Mouse (Mus musculus) heart, embryonic 16.5 days (tissue): ENCODE results near the gene Vsx1. TPM values are rescaled to one million over a fixed set of nuclear protein-coding genes. Genes with fewer than 3 reads are reported as not detected.

Experiments
- ATAC-seq: fragments of 200-750 bp; cut with Nextera tagmentation; replicated peaks from 2 replicates; pipeline ENCODE4 v1.8.0; 2017; ENCODE audit warnings: moderate number of reproducible peaks; ENCODE audit not compliant: insufficient read depth, low FRiP score; ENCODE audit errors: extremely low read depth
- H3K27ac ChIP-seq: fragments of 300-500 bp; sonication (generic); 2 replicates; pipeline ENCODE4 v1.5.1; 2014; ENCODE audit warnings: mild to moderate bottlenecking, low read length, control low read depth, moderate library complexity
- H3K27me3 ChIP-seq: fragments of 300-500 bp; sonication (generic); 2 replicates; pipeline ENCODE4 v1.6.1; 2014; ENCODE audit warnings: low read length, mixed read lengths; ENCODE audit not compliant: control insufficient read depth, insufficient read depth
- H3K36me3 ChIP-seq: fragments of 300-500 bp; sonication (generic); 2 replicates; pipeline ENCODE4 v1.6.1; 2014; ENCODE audit not compliant: control insufficient read depth, insufficient read depth
- H3K4me1 ChIP-seq: fragments of 300-500 bp; sonication (generic); 2 replicates; pipeline ENCODE4 v1.6.1; 2014; ENCODE audit warnings: low read length, mixed read lengths; ENCODE audit not compliant: control insufficient read depth, insufficient read depth
- H3K4me2 ChIP-seq: fragments of 300-500 bp; sonication (generic); 2 replicates; pipeline ENCODE4 v1.6.1; 2014; ENCODE audit warnings: low read depth, mild to moderate bottlenecking, control low read depth, low read length
- H3K4me3 ChIP-seq: fragments of 300-500 bp; sonication (generic); 2 replicates; pipeline ENCODE4 v1.5.1; 2014; ENCODE audit warnings: mild to moderate bottlenecking, control low read depth, low read length
- H3K9ac ChIP-seq: fragments of 300-500 bp; sonication (generic); 2 replicates; pipeline ENCODE4 v1.6.1; 2014; ENCODE audit warnings: low read length, control low read depth
- H3K9me3 ChIP-seq: fragments of 300-500 bp; sonication (generic); replicated peaks from 2 replicates; pipeline ENCODE4 v1.6.1; 2016; ENCODE audit warnings: low read length; ENCODE audit not compliant: control insufficient read depth
- WGBS: fragments of 180-500 bp; shearing (Covaris S2); extraction: QIAGEN DNeasy Blood & Tissue Kit; methylation state at CpG from one replicate; pipeline ENCODE4 v1.1.7; 2014; 5-methylcytosine and 5-hydroxymethylcytosine counted together
- polyA plus RNA-seq: library from polyadenylated mRNA; unstranded; fragments of >200 nt; fragmentation: Nextera tagmentation; extraction: Ambion mirVana; gene quantifications from 2 replicates; pipeline ENCODE4 v1.2.1, GENCODE M21; 2015

Vsx1 gene
- polyA plus RNA-seq, 1 experiment from 2014 or later: not detected

DNA sequence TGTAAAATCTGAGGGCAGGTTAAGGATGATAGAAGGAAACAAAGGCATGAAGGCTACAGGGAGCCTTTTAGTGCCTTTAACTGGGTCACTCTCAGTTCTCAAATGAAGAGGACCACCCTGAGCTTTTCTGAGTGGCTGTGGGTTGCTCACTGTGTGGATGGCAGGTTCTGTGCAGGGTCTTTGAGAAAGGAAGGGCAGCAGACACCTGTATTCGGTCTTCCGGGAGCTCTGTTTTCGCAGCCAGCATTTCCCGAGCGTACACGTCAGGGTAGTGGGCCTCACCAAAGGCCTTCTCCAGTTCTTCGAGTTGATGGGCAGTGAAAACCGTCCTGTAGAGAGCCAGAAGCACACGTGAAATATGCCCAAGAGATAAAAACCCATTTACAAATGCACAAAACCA is 3.8 kb downstream of the Vsx1 start:
- Histone ChIP-seq H3K4me1 (0 out of 2 replicates have a peak, but pooled peaks cover 4% of the 10 kb centered on the region), H3K9ac (no peak overlapping the region), H3K36me3 (no peaks in the 10 kb centered on the region), H3K4me2 (no peak overlapping the region), H3K27me3 (peaks cover 41% of the 10 kb centered on the region), H3K9me3 (no peaks in the 10 kb centered on the region), H3K4me3 (no peak overlapping the region), H3K27ac (no peak overlapping the region)
- no peak for ATAC-seq
- 83% methylated on average over 9 of the region's 9 CpGs for WGBS

GRCm38 (mm10) chr2:150684451-150684850 is 4.7 kb downstream of the Vsx1 start:
- Histone ChIP-seq H3K9ac (no peak overlapping the region), H3K27ac (no peak overlapping the region), H3K4me3 (no peak overlapping the region), H3K27me3 (peaks cover 33% of the 10 kb centered on the region), H3K9me3 (no peaks in the 10 kb centered on the region), H3K4me2 (no peak overlapping the region), H3K4me1 (0 out of 2 replicates have a peak, but pooled peaks cover 4% of the 10 kb centered on the region), H3K36me3 (no peaks in the 10 kb centered on the region)
- WGBS: 70% methylated on average over 12 of the region's 12 CpGs
- ATAC-seq: no peak

GRCm38 (mm10) chr2:150681581-150681980 is 7.6 kb downstream of the Vsx1 start:
- Histone ChIP-seq H3K27ac (no peak overlapping the region), H3K4me1 (no peaks in the 10 kb centered on the region), H3K4me2 (no peak overlapping the region), H3K27me3 (peaks cover 7% of the 10 kb centered on the region), H3K9me3 (no peaks in the 10 kb centered on the region), H3K4me3 (no peak overlapping the region), H3K9ac (no peak overlapping the region), H3K36me3 (no peaks in the 10 kb centered on the region)
- WGBS: 37% methylated on average over 4 of the region's 4 CpGs
- ATAC-seq: no peak

- no peak overlapping the region for H3K27ac ChIP-seq
- H3K9me3 ChIP-seq: no peaks in the 10 kb centered on the region
- no peaks in the 10 kb centered on the region for H3K36me3 ChIP-seq
- no peaks in the 10 kb centered on the region for H3K27me3 ChIP-seq
- 2% methylated on average over 3 of the region's 3 CpGs for WGBS
- H3K4me1 ChIP-seq: no peaks in the 10 kb centered on the region
- H3K4me3 ChIP-seq: no peak overlapping the region
- H3K9ac ChIP-seq: no peak overlapping the region
- ATAC-seq: no peak
- H3K4me2 ChIP-seq: no peak overlapping the region
Observed at GRCm38 (mm10) chr2:150678392-150678791, 10.8 kb downstream of the Vsx1 start.

- Histone ChIP-seq H3K9ac (no peak overlapping the region), H3K27me3 (no peaks in the 10 kb centered on the region), H3K4me3 (no peak overlapping the region), H3K4me1 (no peaks in the 10 kb centered on the region), H3K36me3 (no peaks in the 10 kb centered on the region), H3K4me2 (no peak overlapping the region), H3K27ac (no peak overlapping the region), H3K9me3 (no peaks in the 10 kb centered on the region)
- WGBS: 26% methylated on average over 1 of the region's 1 CpGs
- no peak for ATAC-seq
Observed at GRCm38 (mm10) chr2:150675525-150675924, 13.6 kb downstream of the Vsx1 start.

- Histone ChIP-seq H3K36me3 (no peaks in the 10 kb centered on the region), H3K27me3 (no peaks in the 10 kb centered on the region), H3K4me1 (no peaks in the 10 kb centered on the region), H3K4me3 (no peak overlapping the region), H3K9me3 (no peaks in the 10 kb centered on the region), H3K27ac (no peak overlapping the region), H3K9ac (no peak overlapping the region), H3K4me2 (no peak overlapping the region)
- peak; percentile 65 for ATAC-seq
- 2% methylated on average over 2 of the region's 2 CpGs for whole genome bisulfite sequencing
Observed at GRCm38 (mm10) chr2:150674900-150675299, 14.3 kb downstream of the Vsx1 start.

GRCm38 (mm10) chr2:150673929-150674328 is 15.2 kb downstream of the Vsx1 start:
- no peak for ATAC-seq
- no peaks in the 10 kb centered on the region for H3K36me3 ChIP-seq
- no peaks in the 10 kb centered on the region for H3K27me3 ChIP-seq
- H3K9me3 ChIP-seq: no peaks in the 10 kb centered on the region
- no peak overlapping the region for H3K9ac ChIP-seq
- H3K4me2 ChIP-seq: no peak overlapping the region
- no peak overlapping the region for H3K4me3 ChIP-seq
- H3K27ac ChIP-seq: no peak overlapping the region
- H3K4me1 ChIP-seq: peaks cover 3% of the 10 kb centered on the region; the same call in 1 of the 2 replicates
- 71% methylated on average over 11 of the region's 11 CpGs for WGBS

DNA sequence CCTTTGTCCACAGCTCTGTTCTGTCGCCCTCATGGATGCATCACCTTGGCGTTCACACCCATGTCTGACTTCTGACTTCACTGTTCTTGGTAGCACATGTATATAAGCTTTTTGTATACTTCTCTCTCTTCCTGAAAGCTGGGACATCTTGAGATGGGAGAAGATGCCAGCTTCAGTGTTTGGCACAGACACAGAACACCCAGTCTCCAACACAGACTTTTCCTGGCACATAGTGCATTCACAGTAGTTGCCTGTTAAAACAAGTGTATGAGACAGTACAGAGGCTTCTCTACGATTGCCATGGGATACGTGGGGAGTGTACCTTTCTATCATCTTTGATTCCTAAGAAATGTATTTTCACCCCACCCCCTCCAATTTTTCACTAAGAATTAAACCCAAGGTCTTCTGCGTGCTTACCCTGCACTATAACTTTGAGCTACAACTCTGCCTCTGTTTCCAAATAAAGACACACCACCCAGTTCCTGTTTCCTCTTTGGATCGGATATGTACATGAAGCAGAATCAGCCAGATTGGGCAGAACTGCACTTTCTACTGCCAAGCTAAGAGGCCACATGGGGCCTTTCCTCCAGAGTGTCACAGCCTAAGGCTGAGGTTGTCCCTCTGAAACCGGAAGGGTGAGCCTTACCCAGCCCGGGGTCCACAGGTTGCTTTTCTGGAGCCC is 17.4 kb downstream of the Vsx1 start:
- no peaks in the 10 kb centered on the region for H3K9me3 ChIP-seq
- 71% methylated on average over 8 of the region's 8 CpGs for WGBS
- no peak overlapping the region for H3K4me2 ChIP-seq
- H3K9ac ChIP-seq: no peak overlapping the region
- H3K36me3 ChIP-seq: no peaks in the 10 kb centered on the region
- no peak overlapping the region for H3K27ac ChIP-seq
- no peak for ATAC-seq
- peaks cover 8% of the 10 kb centered on the region for H3K4me1 ChIP-seq
- H3K4me3 ChIP-seq: no peak overlapping the region
- no peaks in the 10 kb centered on the region for H3K27me3 ChIP-seq

DNA sequence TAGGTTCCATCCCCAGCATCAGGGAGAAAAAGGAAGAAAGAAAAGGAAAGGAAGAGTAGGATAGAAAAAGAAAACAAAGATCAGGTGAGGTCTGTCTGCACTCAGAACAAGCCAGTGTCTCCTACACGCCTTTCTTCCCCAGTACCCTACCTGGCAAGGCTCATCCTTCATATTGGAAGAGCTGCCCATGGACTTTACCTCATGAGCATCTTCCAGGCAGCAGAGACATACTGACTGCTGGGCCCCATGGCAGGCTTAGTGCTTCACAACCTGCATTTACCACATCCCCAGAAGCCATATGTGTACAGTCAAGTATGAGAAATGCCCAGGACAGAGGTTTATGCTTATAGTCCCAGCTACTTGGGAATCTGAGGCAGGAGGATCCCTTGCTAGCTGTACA is 18.2 kb downstream of the Vsx1 start:
- no peak overlapping the region for H3K4me2 ChIP-seq
- no peaks in the 10 kb centered on the region for H3K36me3 ChIP-seq
- no peak overlapping the region for H3K27ac ChIP-seq
- WGBS: 81% methylated on average over 1 of the region's 1 CpGs
- no peaks in the 10 kb centered on the region for H3K27me3 ChIP-seq
- no peaks in the 10 kb centered on the region for H3K9me3 ChIP-seq
- peaks cover 9% of the 10 kb centered on the region for H3K4me1 ChIP-seq
- H3K4me3 ChIP-seq: no peak overlapping the region
- ATAC-seq: no peak
- no peak overlapping the region for H3K9ac ChIP-seq
